Mouse (Mus musculus) liver, postnatal 0 days (tissue): Measurements from ENCODE around the gene Tsen54. TPM values are rescaled to one million over a fixed set of nuclear protein-coding genes. Genes with fewer than 3 reads are reported as not detected.
A peak's percentile ranks its signal among the peaks of the same experiment; 100 is the strongest.
"Not testable (repeated sequence)": the region's sequence is repeated elsewhere in the genome, so short reads cannot be mapped to it uniquely, and the experiment has no call there.

Experiments used
- ATAC-seq: fragments of 200-750 bp; cut with Nextera tagmentation; 2 replicates; pipeline ENCODE4 v1.8.0; 2017; ENCODE audit warnings: mild to moderate bottlenecking, moderate library complexity
- DNase-seq: peaks from one replicate; pipeline ENCODE4 v3.0.0-alpha.2; 2016
- H3K27ac ChIP-seq: fragments of 300-500 bp; sonication (generic); 2 replicates; pipeline ENCODE4 v1.5.1; 2014; ENCODE audit warnings: antibody characterized with exemption, moderate library complexity, mild to moderate bottlenecking, low read depth
- H3K27me3 ChIP-seq: fragments of 300-500 bp; sonication (generic); 2 replicates; pipeline ENCODE4 v1.6.1; 2014; ENCODE audit warnings: low read length, control low read depth, mixed read lengths; ENCODE audit not compliant: insufficient read depth
- H3K36me3 ChIP-seq: fragments of 300-500 bp; sonication (generic); replicated peaks from 2 replicates; pipeline ENCODE4 v1.6.1; 2014; ENCODE audit warnings: mild to moderate bottlenecking, control low read depth, low read length, moderate library complexity, mixed read lengths; ENCODE audit not compliant: insufficient read depth
- H3K4me1 ChIP-seq: fragments of 300-500 bp; sonication (generic); 2 replicates; pipeline ENCODE4 v1.6.1; 2014; ENCODE audit warnings: antibody characterized with exemption, mild to moderate bottlenecking, control low read depth; ENCODE audit not compliant: insufficient read depth
- H3K4me2 ChIP-seq: fragments of 300-500 bp; sonication (generic); 2 replicates; pipeline ENCODE4 v1.6.1; 2014; ENCODE audit warnings: low read depth, mild to moderate bottlenecking, low read length, moderate library complexity, mixed read lengths
- H3K4me3 ChIP-seq: fragments of 300-500 bp; sonication (generic); 2 replicates; pipeline ENCODE4 v1.5.1; 2014; ENCODE audit warnings: low read depth, low read length
- H3K9ac ChIP-seq: fragments of 300-500 bp; sonication (generic); replicated peaks from 2 replicates; pipeline ENCODE4 v1.6.1; 2014; ENCODE audit warnings: mild to moderate bottlenecking, moderate library complexity
- H3K9me3 ChIP-seq: fragments of 300-500 bp; sonication (generic); 2 replicates; pipeline ENCODE4 v1.6.1; 2016; ENCODE audit warnings: mild to moderate bottlenecking, control low read depth, low read length, mixed read lengths
- CTCF ChIP-seq: sonication (generic); IDR thresholded peaks from 2 replicates; pipeline ENCODE4 v1.5.1; 2016; ENCODE audit warnings: antibody characterized with exemption, low read depth
- EP300 ChIP-seq: IDR thresholded peaks from 2 replicates; pipeline ENCODE4 v1.6.1; 2016; ENCODE audit warnings: antibody characterized with exemption, low read depth, mild to moderate bottlenecking
- WGBS: fragments of 180-500 bp; shearing (Covaris S2); extraction: QIAGEN DNeasy Blood & Tissue Kit; methylation state at CpG from one replicate; pipeline ENCODE4 v1.1.7; 2014; ENCODE audit not compliant: insufficient replicate concordance; 5-methylcytosine and 5-hydroxymethylcytosine counted together
- polyA plus RNA-seq: library from polyadenylated mRNA; unstranded; fragments of >200 nt; fragmentation: Nextera tagmentation; extraction: Ambion mirVana; gene quantifications from 2 replicates; pipeline ENCODE4 v1.2.1, GENCODE M21; 2015

The Tsen54 gene
- polyA plus RNA-seq, 1 experiment from 2014 or later = 8.8 TPM

- H3K4me2 ChIP-seq = no peak overlapping the region
- 76% methylated on average over 13 of the region's 14 CpGs for WGBS
- ATAC-seq (no peak; the same call in 1 of the 2 replicates), DNase-seq (no peak)
- peak overlapping the region; percentile 76; the same call in 1 of the 2 replicates for H3K27ac ChIP-seq
- H3K36me3 ChIP-seq = peaks cover 27% of the 10 kb centered on the region
- no peak overlapping the region for H3K4me3 ChIP-seq
- peaks cover 32% of the 10 kb centered on the region for H3K4me1 ChIP-seq
- no peak overlapping the region for H3K9ac ChIP-seq
- TF ChIP-seq CTCF (no peak), EP300 (no peak)
- no peaks in the 10 kb centered on the region for H3K27me3 ChIP-seq
- H3K9me3 ChIP-seq = no peaks in the 10 kb centered on the region; the same call in 1 of the 2 replicates
Measured at GRCm38 (mm10) chr11:115843141-115843890, 28.8 kb downstream of the Tsen54 start.

DNA sequence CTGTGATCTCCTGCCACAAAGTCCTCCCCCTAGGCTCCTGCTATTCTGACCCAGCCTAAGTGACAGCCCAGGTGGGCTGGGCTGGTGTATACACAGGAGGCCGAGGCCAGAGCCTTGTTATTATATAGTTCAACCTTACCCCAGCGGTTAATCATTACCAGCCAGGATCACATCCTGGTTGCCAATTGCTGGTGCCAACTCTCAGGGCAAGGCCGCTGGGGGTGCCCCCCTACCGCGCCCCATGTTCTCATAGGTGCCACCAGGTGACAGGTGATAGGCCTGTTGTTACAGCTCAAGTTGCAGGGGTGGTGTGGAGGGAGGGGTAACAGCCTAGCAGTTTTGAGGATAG lies 29.3 kb downstream of the Tsen54 start:
- H3K4me1 ChIP-seq = peaks cover 29% of the 10 kb centered on the region
- 68% methylated on average over 5 of the region's 5 CpGs for WGBS
- no peak overlapping the region for H3K9ac ChIP-seq
- no peak overlapping the region for H3K4me3 ChIP-seq
- DNase-seq = peak; percentile 55
- peaks cover 30% of the 10 kb centered on the region for H3K36me3 ChIP-seq
- TF ChIP-seq EP300 (no peak), CTCF (no peak)
- peak overlapping the region; percentile 76; the same call in 1 of the 2 replicates for H3K27ac ChIP-seq
- no peak overlapping the region for H3K4me2 ChIP-seq
- H3K27me3 ChIP-seq = no peaks in the 10 kb centered on the region
- peak; percentile 73 for ATAC-seq
- no peaks in the 10 kb centered on the region; the same call in 1 of the 2 replicates for H3K9me3 ChIP-seq

- TF ChIP-seq EP300 = no peak
- no peak for TF ChIP-seq CTCF
- H3K4me2 ChIP-seq = no peak overlapping the region
- peaks cover 30% of the 10 kb centered on the region for H3K36me3 ChIP-seq
- H3K27ac ChIP-seq = 0 out of 2 replicates have a peak overlapping the region, but pooled peaks have one; percentile 16
- no peak overlapping the region for H3K9ac ChIP-seq
- no peak for DNase-seq
- WGBS = 72% methylated on average over 8 of the region's 8 CpGs
- H3K4me1 ChIP-seq = peaks cover 26% of the 10 kb centered on the region
- H3K27me3 ChIP-seq = no peaks in the 10 kb centered on the region
- ATAC-seq = no peak
- no peaks in the 10 kb centered on the region; the same call in 1 of the 2 replicates for H3K9me3 ChIP-seq
- H3K4me3 ChIP-seq = no peak overlapping the region
Measured at GRCm38 (mm10) chr11:115844240-115844639, 29.7 kb downstream of the Tsen54 start.

- H3K27me3 ChIP-seq = no peaks in the 10 kb centered on the region
- TF ChIP-seq EP300 = no peak
- peak; percentile 21; the same call in 1 of the 2 replicates for TF ChIP-seq CTCF
- DNase-seq (no peak), ATAC-seq (no peak)
- H3K4me3 ChIP-seq = no peak overlapping the region
- H3K27ac ChIP-seq = no peak overlapping the region
- H3K4me2 ChIP-seq = no peak overlapping the region
- WGBS = 89% methylated on average over 2 of the region's 2 CpGs
- no peaks in the 10 kb centered on the region; the same call in 1 of the 2 replicates for H3K9me3 ChIP-seq
- H3K9ac ChIP-seq = no peak overlapping the region
- H3K36me3 ChIP-seq = peaks cover 40% of the 10 kb centered on the region
- peaks cover 26% of the 10 kb centered on the region for H3K4me1 ChIP-seq
Measured at GRCm38 (mm10) chr11:115845819-115846218, 31.3 kb downstream of the Tsen54 start.

- ATAC-seq (no peak), DNase-seq (no peak)
- no peak for TF ChIP-seq CTCF
- TF ChIP-seq EP300 = no peak
- Histone ChIP-seq H3K4me3 (no peak overlapping the region), H3K4me2 (no peak overlapping the region), H3K9me3 (no peaks in the 10 kb centered on the region), H3K36me3 (peaks cover 39% of the 10 kb centered on the region), H3K27ac (no peak overlapping the region), H3K27me3 (peaks cover 23% of the 10 kb centered on the region), H3K4me1 (peaks cover 13% of the 10 kb centered on the region), H3K9ac (no peak overlapping the region)
- WGBS = 89% methylated on average over 6 of the region's 6 CpGs
Measured at GRCm38 (mm10) chr11:115854674-115855073, 40.1 kb downstream of the Tsen54 start.

- not testable (repeated sequence) for H3K27ac ChIP-seq, ATAC-seq, H3K4me2 ChIP-seq, H3K9ac ChIP-seq, DNase-seq, H3K4me3 ChIP-seq, H3K9me3 ChIP-seq
- Histone ChIP-seq H3K4me1 (peaks cover 13% of the 10 kb centered on the region), H3K27me3 (peaks cover 35% of the 10 kb centered on the region), H3K36me3 (peaks cover 18% of the 10 kb centered on the region)
- 90% methylated on average over 4 of the region's 4 CpGs for WGBS
Measured at GRCm38 (mm10) chr11:115857146-115857545, 42.6 kb downstream of the Tsen54 start.
